17 mouse cellular contexts compared by ENCODE assay signal in the genomic region with DNA sequence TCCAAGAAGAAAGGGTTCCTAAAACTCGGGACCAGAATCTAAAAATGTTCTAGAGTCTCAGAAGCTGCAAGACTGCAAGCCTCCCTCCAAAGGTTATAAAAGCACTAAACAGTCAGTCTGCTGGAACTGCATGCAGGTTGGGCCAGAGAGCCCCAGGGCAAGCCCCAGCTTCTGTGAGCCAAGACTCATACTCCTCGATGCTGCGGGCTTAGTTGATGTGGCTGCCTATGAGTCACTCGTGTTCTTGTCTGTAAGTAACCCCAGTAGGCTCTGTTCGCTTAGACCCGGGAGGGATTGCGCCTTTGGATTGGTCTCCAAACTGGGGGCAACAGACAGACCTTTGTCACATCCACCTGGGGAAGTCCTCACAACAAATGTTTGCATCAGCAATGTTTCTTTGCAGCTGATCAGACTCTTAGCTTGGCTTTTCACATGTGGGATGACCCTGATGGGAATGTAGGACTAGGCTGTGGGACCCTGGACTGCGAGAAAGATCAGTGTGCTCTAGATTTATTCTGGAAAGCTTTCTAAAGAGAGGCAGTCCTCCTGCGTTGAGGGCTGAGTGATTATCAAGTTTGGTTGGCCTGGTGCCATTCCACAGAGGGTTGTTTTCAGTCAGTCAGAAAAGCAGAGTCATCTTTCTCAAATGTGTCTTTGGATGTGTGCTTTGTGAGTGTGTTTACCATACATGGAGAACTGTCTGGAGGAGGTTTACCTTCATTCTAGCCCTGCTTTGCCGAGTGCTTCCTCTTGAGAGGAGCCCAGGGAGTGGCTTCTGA. TPM values are rescaled to one million over a fixed set of nuclear protein-coding genes. Genes with fewer than 3 reads are reported as not detected.
DNase-seq lines count a peak whose midpoint lies in the region; ATAC-seq and TF ChIP-seq lines count a peak whose summit lies in the region.
"Had no signal": no experiment of that assay in that cellular context is flagged by ENCODE, and none has a peak within 500 bp of the region (broad histone marks: within the 10 kb centered on the region; RNA-seq: fewer than 3 reads in every experiment).

No protein-coding gene starts in this region.

- H3K4me1 ChIP-seq in thymus, adult 2 months (replicated peaks; ENCODE audit: control insufficient read depth, insufficient read depth, low read length): 0 out of 2 replicates have a peak, but pooled peaks cover 3% of the 10 kb centered on the region
- peaks cover 7% of the 10 kb centered on the region for H3K4me1 ChIP-seq in liver, embryonic 12.5 days
- H3K4me1 ChIP-seq: heart, embryonic 10.5 days; neural tube, embryonic 15.5 days had no signal

- H3K27me3 ChIP-seq in thymus, adult 2 months (ENCODE audit: control insufficient read depth, insufficient read depth, low read length): no peaks in the 10 kb centered on the region
- no peaks in the 10 kb centered on the region for H3K27me3 ChIP-seq in liver, embryonic 12.5 days (replicated peaks)
- H3K27me3 ChIP-seq: neural tube, embryonic 15.5 days had no signal

- WGBS in thymus, adult 2 months: 66% methylated on average over 10 of the region's 10 CpGs
- WGBS in liver, embryonic 12.5 days (ENCODE audit: insufficient replicate concordance): 66% methylated on average over 10 of the region's 10 CpGs

- no peak overlapping the region for H3K9ac ChIP-seq in liver, embryonic 12.5 days
- H3K9ac ChIP-seq: neural tube, embryonic 15.5 days had no signal

- no peak for TF ChIP-seq CTCF in gastrocnemius, adult 2 months (IDR thresholded peaks at IDR 0.05)
- no peak for TF ChIP-seq CTCF in thymus, adult 2 months (IDR thresholded peaks at IDR 0.05; ENCODE audit: borderline replicate concordance, control insufficient read depth, extremely low read depth, insufficient read depth, low read length, poor library complexity)

- no peak overlapping the region for H3K27ac ChIP-seq in gastrocnemius, adult 2 months
- no peak overlapping the region for H3K27ac ChIP-seq in thymus, adult 2 months (ENCODE audit: control insufficient read depth, insufficient read depth, low read length)
- H3K27ac ChIP-seq in liver, embryonic 12.5 days: no peak overlapping the region
- H3K27ac ChIP-seq: heart, embryonic 10.5 days; neural tube, embryonic 15.5 days had no signal

- H3K4me2 ChIP-seq in liver, embryonic 12.5 days: no peak overlapping the region
- H3K4me2 ChIP-seq: neural tube, embryonic 15.5 days had no signal

- no peaks in the 10 kb centered on the region for H3K9me3 ChIP-seq in liver, embryonic 12.5 days (replicated peaks)
- H3K9me3 ChIP-seq: heart, embryonic 10.5 days; neural tube, embryonic 15.5 days had no signal

- intact Hi-C loops in gastrocnemius, adult 2 months (cut with DNase I): no loop called here

- H3K4me3 ChIP-seq in gastrocnemius, adult 2 months: no peak overlapping the region
- no peak overlapping the region for H3K4me3 ChIP-seq in thymus, adult 2 months (ENCODE audit: control insufficient read depth, insufficient read depth, low read length)
- H3K4me3 ChIP-seq in liver, embryonic 12.5 days: no peak overlapping the region
- H3K4me3 ChIP-seq: heart, embryonic 10.5 days; neural tube, embryonic 15.5 days had no signal

- H3K36me3 ChIP-seq in thymus, adult 2 months (ENCODE audit: control insufficient read depth, insufficient read depth, low read length): no peaks in the 10 kb centered on the region
- H3K36me3 ChIP-seq in liver, embryonic 12.5 days: no peaks in the 10 kb centered on the region
- H3K36me3 ChIP-seq: heart, embryonic 10.5 days; neural tube, embryonic 15.5 days had no signal

- DNase-seq in gastrocnemius, adult 2 months: peak; percentile 22
- DNase-seq in gastrocnemius, adult 18-20 months (ENCODE audit: low spot score): no peak
- peak; percentile 22 for DNase-seq in thymus, adult 2 months
- no peak for DNase-seq in thymus, postnatal 25 days
- peak; percentile 68 for DNase-seq in T-cell, adult 2 months (ENCODE audit: low spot score)
- DNase-seq in lung, postnatal 10 days: no peak
- DNase-seq: B cell, adult 2 months; cerebellum, adult 11-12 months; embryo, embryonic 11 days; heart, postnatal 36 days; layer of hippocampus, adult 9-11 months; left cerebral cortex, postnatal 4 days; right cerebral cortex, postnatal 14 days had no signal

- 0 out of 2 replicates have a peak, but pooled peaks have one; percentile 47 for ATAC-seq in megakaryocyte-erythroid progenitor cell, adult 5-6 weeks (replicated peaks; ENCODE audit: low FRiP score, low TSS enrichment, poor library complexity, severe bottlenecking)
- no peak for ATAC-seq in liver, embryonic 12.5 days

- TF ChIP-seq POLR2A in thymus, adult 2 months (IDR thresholded peaks at IDR 0.05; ENCODE audit: control insufficient read depth, extremely low read depth, insufficient read depth, low read length, poor library complexity): no peak

RNA-seq across cellular contexts. Expression of a gene that starts 54.5 kb away (rescaled TPM):
- under 1 TPM; 0.43 to 0.59 TPM for total RNA-seq in gastrocnemius, adult 2 months (2021)
- total RNA-seq in gastrocnemius, adult 18-20 months (2021): under 1 TPM; 0.23 to 0.47 TPM
- 1.3 and 2.1 TPM in 2 replicates for polyA plus RNA-seq in thymus, adult 2 months (2012; rRNA removed)
- 132 and 174 TPM in 2 replicates for total RNA-seq in megakaryocyte-erythroid progenitor cell, adult 5-6 weeks (2014; fragmentation: Nextera tagmentation)
- 89.5 and 143 TPM in 2 replicates for total RNA-seq in megakaryocyte-erythroid progenitor cell, adult 5-6 weeks (2017)
- polyA plus RNA-seq in liver, embryonic 12.5 days (2016; fragmentation: Nextera tagmentation; extraction: Ambion mirVana): 130 and 139 TPM in 2 replicates

Comparison
In these comparisons a context has a peak if more than half of its experiments do, and no peak if none do; other contexts are left out.
1. DNase-seq: peak in gastrocnemius, adult 2 months (single experiment), thymus, adult 2 months (single experiment) and T-cell, adult 2 months (single experiment); none in gastrocnemius, adult 18-20 months (single experiment), thymus, postnatal 25 days (single experiment) and lung, postnatal 10 days (single experiment).
2. RNA of a gene that starts 54.5 kb away (total RNA-seq): 89.5 to 174 TPM in megakaryocyte-erythroid progenitor cell, adult 5-6 weeks; 0.43 to 0.59 TPM in gastrocnemius, adult 2 months and 0.23 to 0.47 TPM in gastrocnemius, adult 18-20 months; every median in the first group is over 10 times any median in the second.